Mouse (Mus musculus) thymus, adult 2 months (tissue): ENCODE results near the gene Pafah1b3.

ENCODE experiments used
- CTCF ChIP-seq: fragments of 200-500 bp; IDR thresholded peaks from 2 replicates; pipeline ENCODE4 v1.5.1; 2012; ENCODE audit warnings: mild to moderate bottlenecking, control low read depth, low read length, moderate library complexity, borderline replicate concordance; ENCODE audit not compliant: control insufficient read depth, poor library complexity, insufficient read depth; ENCODE audit errors: extremely low read depth
- POLR2A ChIP-seq: fragments of 200-500 bp; IDR thresholded peaks from 2 replicates; pipeline ENCODE4 v1.6.1; 2012; ENCODE audit warnings: mild to moderate bottlenecking, low read length, control low read depth, moderate library complexity; ENCODE audit not compliant: control insufficient read depth, poor library complexity, insufficient read depth; ENCODE audit errors: extremely low read depth

DNA sequence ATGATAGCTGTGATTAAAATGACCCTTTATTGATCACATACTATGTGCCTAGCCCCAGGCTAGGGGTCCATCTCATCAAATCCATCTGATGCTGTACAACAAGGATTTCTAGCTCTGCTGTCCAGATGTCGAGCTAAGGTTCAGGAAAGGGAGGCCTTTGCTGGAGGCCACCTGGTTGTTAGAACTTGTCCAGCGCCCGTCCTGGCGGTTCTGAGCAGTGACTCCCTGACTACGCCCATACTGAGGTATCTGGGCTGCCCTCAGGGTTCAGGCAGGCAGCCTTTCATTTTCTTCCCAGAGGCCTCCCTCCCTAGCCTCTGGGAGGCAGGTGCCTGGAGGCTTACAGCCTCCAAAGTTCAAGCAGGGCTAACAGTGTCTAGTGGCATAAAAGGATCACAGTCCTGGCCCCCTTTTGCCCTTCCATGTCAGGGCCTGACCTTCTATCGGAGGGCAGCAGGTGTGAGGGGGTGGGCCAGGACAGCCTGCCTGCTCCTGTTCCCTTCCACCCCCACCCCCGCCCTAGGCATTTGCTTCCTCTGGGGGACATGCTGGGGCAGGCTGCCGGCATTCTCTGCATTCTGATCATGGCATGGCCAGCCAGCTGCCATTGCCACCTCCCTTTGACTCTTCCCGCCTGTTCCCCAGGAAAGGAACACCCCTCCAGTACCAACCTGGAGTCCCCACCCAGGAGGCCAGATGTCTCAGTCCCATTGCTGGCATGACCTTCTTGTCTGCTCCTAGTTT, 22.1 kb downstream of the Pafah1b3 start:
- TF ChIP-seq CTCF = no peak
- no peak for TF ChIP-seq POLR2A
